Mouse (Mus musculus) cerebellum, adult 8-10 months (tissue): ENCODE data around the gene Rps11.
A peak's percentile ranks its signal among the peaks of the same experiment; 100 is the strongest.
"Not testable (repeated sequence)": the region's sequence is repeated elsewhere in the genome, so short reads cannot be mapped to it uniquely, and the experiment has no call there.

ENCODE experiments used
- DNase-seq: peaks from one replicate; pipeline ENCODE4 v3.0.0; 2022

Rps11 gene

GRCm38 (mm10) chr7:45106441-45106840, 17.8 kb downstream of the Rps11 start:
- DNase-seq: no peak

- DNase-seq: no peak
These were observed 18.7 kb downstream of the Rps11 start for GRCm38 (mm10) chr7:45105491-45105890.

- no peak for DNase-seq
These were observed 19.3 kb downstream of the Rps11 start for GRCm38 (mm10) chr7:45104941-45105340.

GRCm38 (mm10) chr7:45103652-45104180, 20.5 kb downstream of the Rps11 start, which contains the start of gene Fcgrt:
Gene Fcgrt (minus strand): TSS chr7:45103851.
- DNase-seq: peak; percentile 26

- no peak for DNase-seq
These were observed 21.2 kb downstream of the Rps11 start for GRCm38 (mm10) chr7:45102940-45103585.

- no peak for DNase-seq
These were observed 21.8 kb downstream of the Rps11 start for GRCm38 (mm10) chr7:45102441-45102840.

GRCm38 (mm10) chr7:45100046-45100445, 24.2 kb downstream of the Rps11 start:
- DNase-seq: no peak

GRCm38 (mm10) chr7:45098541-45099240, 25.5 kb downstream of the Rps11 start:
- no peak for DNase-seq

GRCm38 (mm10) chr7:45097479-45097878, 26.8 kb downstream of the Rps11 start:
- no peak for DNase-seq

- not testable (repeated sequence) for DNase-seq
These were observed 28.3 kb downstream of the Rps11 start for GRCm38 (mm10) chr7:45095965-45096364.

- no peak for DNase-seq
These were observed 28.9 kb downstream of the Rps11 start for GRCm38 (mm10) chr7:45095367-45095766.

- DNase-seq: no peak
These were observed 30.1 kb downstream of the Rps11 start for GRCm38 (mm10) chr7:45094121-45094520.

GRCm38 (mm10) chr7:45093516-45093905, 30.7 kb downstream of the Rps11 start:
- DNase-seq: no peak

GRCm38 (mm10) chr7:45092828-45093515, 31.3 kb downstream of the Rps11 start:
- no peak for DNase-seq

- no peak for DNase-seq
These were observed 32.2 kb downstream of the Rps11 start, which contains the start of gene Rcn3 for GRCm38 (mm10) chr7:45092048-45092447. Gene Rcn3 (minus strand): TSS chr7:45092221.

- DNase-seq: no peak
These were observed 32.9 kb downstream of the Rps11 start for GRCm38 (mm10) chr7:45091001-45091990.

- DNase-seq: no peak
These were observed 33.8 kb downstream of the Rps11 start for GRCm38 (mm10) chr7:45090251-45090977.

GRCm38 (mm10) chr7:45088597-45088996, 35.6 kb downstream of the Rps11 start:
- DNase-seq: no peak

GRCm38 (mm10) chr7:45086084-45086483, 38.2 kb downstream of the Rps11 start:
- DNase-seq: no peak

- no peak for DNase-seq
These were observed 40.8 kb downstream of the Rps11 start for GRCm38 (mm10) chr7:45083300-45083890.
